Mouse (Mus musculus) liver, embryonic 14.5 days (tissue): ENCODE measurements around the gene Msantd1.

ENCODE experiments used
- CTCF ChIP-seq: IDR thresholded peaks from 2 replicates; pipeline ENCODE4 v1.5.1; 2016; ENCODE audit warnings: antibody characterized with exemption, low read depth, control low read depth
- EP300 ChIP-seq: IDR thresholded peaks from 2 replicates; pipeline ENCODE4 v1.6.1; 2016; ENCODE audit warnings: antibody characterized with exemption, low read depth

DNA sequence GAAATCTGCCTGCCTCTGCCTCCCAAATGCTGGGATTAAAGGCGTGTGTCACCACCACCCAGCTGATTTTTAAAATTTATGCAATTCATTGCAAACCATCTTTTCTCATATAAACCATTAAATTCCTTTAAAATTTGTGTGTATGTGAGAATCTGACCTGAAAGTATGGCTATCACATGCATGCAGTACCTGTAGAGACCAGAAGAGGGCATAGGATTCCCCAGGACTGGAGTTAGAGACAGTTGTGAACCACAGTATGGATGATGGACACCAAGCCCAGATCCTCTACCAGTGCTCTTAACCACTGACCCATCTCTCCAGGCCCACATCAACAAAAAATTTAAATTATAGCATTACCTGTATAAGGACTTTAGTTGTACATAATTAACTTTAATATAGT is 25.6 kb downstream of the Msantd1 start:
- TF ChIP-seq CTCF (peak; percentile 75), EP300 (no peak)
